1 mouse cellular context compared by ENCODE assay signal in the genomic region with DNA sequence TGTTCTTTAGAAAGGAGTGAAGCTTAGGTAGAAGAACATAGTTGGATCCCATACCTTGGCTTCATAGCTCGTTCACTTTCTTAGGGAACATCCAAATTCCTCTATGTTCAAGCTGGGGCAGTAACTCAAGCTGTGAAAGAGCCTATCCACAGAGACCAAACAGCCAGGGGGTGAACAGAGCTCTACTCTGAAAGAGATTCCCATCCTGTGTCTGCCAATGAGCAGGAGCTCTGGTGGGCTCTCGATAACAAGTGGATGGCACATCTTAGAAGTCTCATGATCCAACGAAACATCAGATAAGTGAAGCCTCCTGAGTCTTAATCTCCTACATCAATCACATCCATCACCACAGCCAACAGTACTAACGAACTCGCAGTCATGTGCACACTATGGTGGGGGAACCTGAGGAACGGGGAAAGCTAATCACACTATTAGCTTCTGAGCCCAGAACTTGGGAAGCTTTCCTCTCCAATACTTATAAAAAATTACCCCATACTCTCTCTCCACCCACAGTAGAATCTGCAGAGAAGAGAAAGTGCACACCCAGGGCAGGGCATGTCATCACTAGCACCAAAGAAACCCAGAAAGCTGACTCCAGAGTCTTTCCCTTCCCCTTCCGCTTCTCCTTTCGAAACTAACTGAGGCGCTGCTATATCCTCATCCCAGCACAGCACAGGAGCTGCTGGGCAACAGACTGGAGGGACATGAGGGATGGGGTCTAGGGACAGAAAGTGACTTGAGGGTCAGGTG.
TF ChIP-seq lines count a peak whose summit lies in the region.

No protein-coding gene starts in this region.

TF ChIP-seq in MEL, 35 proteins besides CTCF, POLR2A, EP300 and RAD21:
- no peak for TF ChIP-seq NRF1 (IDR thresholded peaks at IDR 0.05; ENCODE audit: insufficient read depth, low read depth, low read length, poor library complexity, severe bottlenecking)
- TF ChIP-seq MEF2A (IDR thresholded peaks at IDR 0.05; ENCODE audit: extremely low read depth, insufficient replicate concordance, low read depth, low read length, poor library complexity, severe bottlenecking), result peak; percentile 61; the same call in 1 of the 2 replicates
- peak; percentile 96 for TF ChIP-seq SIN3A (IDR thresholded peaks at IDR 0.05; ENCODE audit: low read length)
- peak; percentile 92 for TF ChIP-seq BHLHE40 (IDR thresholded peaks at IDR 0.05; ENCODE audit: borderline replicate concordance, low read depth, low read length)
- peak; percentile 86 for TF ChIP-seq GATA1 (IDR thresholded peaks at IDR 0.05; ENCODE audit: low read depth, low read length)
- TF ChIP-seq MYB (IDR thresholded peaks at IDR 0.05; ENCODE audit: low read depth, low read length), result peak; percentile 99
- peak; percentile 51; the same call in 1 of the 2 replicates for TF ChIP-seq MXI1 (IDR thresholded peaks at IDR 0.05; ENCODE audit: low read depth, low read length)
- no peak; the same call in 1 of the 2 replicates for TF ChIP-seq ZMIZ1 (IDR thresholded peaks at IDR 0.05; ENCODE audit: low read depth, low read length)
- TF ChIP-seq POLR2AphosphoS2 (IDR thresholded peaks at IDR 0.05; ENCODE audit: low read length), result peak; percentile 84
- TF ChIP-seq JUND (IDR thresholded peaks at IDR 0.05; ENCODE audit: low read depth, low read length), result no peak
- peak; percentile 70 for TF ChIP-seq RCOR1 (IDR thresholded peaks at IDR 0.05; ENCODE audit: low read depth, low read length)
- TF ChIP-seq TBP (IDR thresholded peaks at IDR 0.05; ENCODE audit: low read depth, low read length), result peak; percentile 49; the same call in 1 of the 2 replicates
- TF ChIP-seq MAFK (IDR thresholded peaks at IDR 0.05; ENCODE audit: borderline replicate concordance, low read depth, low read length), result peak; percentile 55; the same call in 1 of the 2 replicates
- TF ChIP-seq MYC (IDR thresholded peaks at IDR 0.05; ENCODE audit: low read depth, low read length), result peak; percentile 51; the same call in 1 of the 2 replicates
- TF ChIP-seq TAL1 (IDR thresholded peaks at IDR 0.05; ENCODE audit: low read length), result peak; percentile 7; the same call in 1 of the 2 replicates
- TF ChIP-seq MAZ (IDR thresholded peaks at IDR 0.05; ENCODE audit: low read depth, low read length), result 0 out of 2 replicates have a peak, but pooled peaks have one; percentile 49
- peak; percentile 94 for TF ChIP-seq TCF12 (IDR thresholded peaks at IDR 0.05; ENCODE audit: low read depth, low read length)
- TF ChIP-seq POLR2AphosphoS5 (IDR thresholded peaks at IDR 0.05; ENCODE audit: borderline replicate concordance, low read depth, low read length), result no peak
- TF ChIP-seq E2F4 (IDR thresholded peaks at IDR 0.05; ENCODE audit: borderline replicate concordance, low read depth, low read length), result no peak
- no peak for TF ChIP-seq ZKSCAN1 (IDR thresholded peaks at IDR 0.05; ENCODE audit: low read depth, low read length)
- peak; percentile 44; the same call in 1 of the 2 replicates for TF ChIP-seq HCFC1 (IDR thresholded peaks at IDR 0.05; ENCODE audit: low read depth, low read length)
- TF ChIP-seq USF1 (IDR thresholded peaks at IDR 0.05; ENCODE audit: low read depth, low read length), result peak; percentile 81
- TF ChIP-seq ZNF384 (IDR thresholded peaks at IDR 0.05; ENCODE audit: low read depth, low read length), result 0 out of 2 replicates have a peak, but pooled peaks have one; percentile 32
- no peak for TF ChIP-seq UBTF (IDR thresholded peaks at IDR 0.05; ENCODE audit: borderline replicate concordance, insufficient read depth, low read depth, low read length)
- peak; percentile 81 for TF ChIP-seq ETS1 (IDR thresholded peaks at IDR 0.05; ENCODE audit: low read depth, low read length)
- peak; percentile 43; the same call in 1 of the 2 replicates for TF ChIP-seq NELFE (IDR thresholded peaks at IDR 0.05; ENCODE audit: low read depth, low read length)
- TF ChIP-seq SMC3 (IDR thresholded peaks at IDR 0.05; ENCODE audit: low read depth, low read length), result no peak
- TF ChIP-seq USF2 (IDR thresholded peaks at IDR 0.05; ENCODE audit: borderline replicate concordance in 1 of 2, insufficient read depth in 1 of 2, low read depth in 1 of 2, low read length in 2 of 2), result 0 out of 4 replicates have a peak, but pooled peaks of 1 of the 2 experiments have one; percentile 39
- TF ChIP-seq MAX (IDR thresholded peaks at IDR 0.05; ENCODE audit: low read length), result peak; percentile 70; the same call in 1 of the 2 replicates
- TF ChIP-seq CHD1 (IDR thresholded peaks at IDR 0.05; ENCODE audit: low read depth, low read length), result no peak
- TF ChIP-seq ELF1 (IDR thresholded peaks at IDR 0.05; ENCODE audit: low read depth, low read length), result no peak
- no peak for TF ChIP-seq ZC3H11A (IDR thresholded peaks at IDR 0.05; ENCODE audit: low read depth, low read length)
- peak; percentile 38; the same call in 1 of the 2 replicates for TF ChIP-seq CHD2 (IDR thresholded peaks at IDR 0.05; ENCODE audit: low read length)
- TF ChIP-seq GABPA (IDR thresholded peaks at IDR 0.05; ENCODE audit: low read depth, low read length), result no peak
- peak; percentile 55 for TF ChIP-seq KAT2A (conservative IDR thresholded peaks at IDR 0.05; ENCODE audit: low read depth, low read length)
TF ChIP-seq in MEL: peak in this region for 23.
